Mouse (Mus musculus) urinary bladder, postnatal 4 days (tissue): ENCODE data around the gene Hist1h2bb.
A peak's percentile ranks its signal among the peaks of the same experiment; 100 is the strongest.
"Not testable (repeated sequence)": the region's sequence is repeated elsewhere in the genome, so short reads cannot be mapped to it uniquely, and the experiment has no call there.

ENCODE experiments used
- DNase-seq, 2 experiments: peaks; one replicate each; pipeline ENCODE4 v3.0.0; 2021 to 2022; ENCODE audit warnings: low spot score in 2 of 2

Gene Hist1h2bb

DNA sequence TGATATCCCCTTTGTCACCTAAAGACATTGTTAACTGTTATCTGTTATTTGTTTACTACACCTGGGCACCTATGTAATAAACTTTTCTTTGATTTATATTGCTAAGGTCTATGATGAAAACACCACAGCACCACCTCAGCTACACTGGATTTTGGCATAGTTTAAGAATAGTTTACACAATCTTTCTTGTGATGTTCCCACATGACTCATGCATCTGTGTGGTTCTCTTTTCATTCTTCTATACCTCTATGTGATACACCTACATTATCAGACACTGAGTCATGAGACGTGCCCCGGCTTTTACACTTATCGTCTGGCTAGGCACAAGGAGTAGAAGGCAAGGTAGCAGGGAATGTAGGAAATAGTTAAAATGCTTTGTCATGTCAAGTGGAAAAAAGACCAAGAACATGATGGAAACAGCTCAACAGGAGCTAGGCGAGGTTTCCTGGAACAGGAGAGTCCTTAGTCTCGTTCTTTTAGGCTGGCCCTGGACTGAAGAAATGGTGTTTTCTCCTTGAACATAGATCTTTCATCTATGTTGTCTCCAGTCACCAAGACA is 3.1 kb downstream of the Hist1h2bb start:
- no peak for DNase-seq

DNA sequence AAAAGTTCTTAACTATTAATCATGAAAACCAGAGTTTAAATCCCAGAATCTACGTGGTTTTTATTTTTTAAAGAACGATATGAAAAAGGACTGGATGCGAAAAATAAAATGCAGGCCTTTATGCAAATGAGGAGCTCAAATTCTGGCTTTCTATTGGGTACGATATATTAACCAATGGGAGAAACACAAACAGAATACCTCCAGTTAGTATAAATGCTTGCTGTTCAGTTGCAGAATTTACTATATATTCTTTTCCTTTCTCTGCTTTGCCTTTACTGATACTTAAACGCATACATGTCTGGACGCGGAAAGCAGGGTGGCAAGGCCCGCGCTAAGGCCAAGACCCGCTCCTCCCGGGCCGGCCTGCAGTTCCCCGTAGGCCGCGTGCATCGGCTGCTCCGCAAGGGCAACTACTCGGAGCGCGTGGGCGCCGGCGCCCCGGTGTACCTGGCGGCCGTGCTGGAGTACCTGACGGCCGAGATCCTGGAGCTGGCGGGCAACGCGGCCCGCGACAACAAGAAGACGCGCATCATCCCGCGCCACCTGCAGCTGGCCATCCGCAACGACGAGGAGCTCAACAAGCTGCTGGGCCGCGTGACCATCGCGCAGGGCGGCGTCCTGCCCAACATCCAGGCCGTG is 4.4 kb downstream of the Hist1h2bb start, which contains the start of gene Hist1h2ab:
Gene Hist1h2ab, plus strand, starts transcription at position 288 of the 639 bp plus-strand sequence.
- DNase-seq: not testable (repeated sequence)

DNA sequence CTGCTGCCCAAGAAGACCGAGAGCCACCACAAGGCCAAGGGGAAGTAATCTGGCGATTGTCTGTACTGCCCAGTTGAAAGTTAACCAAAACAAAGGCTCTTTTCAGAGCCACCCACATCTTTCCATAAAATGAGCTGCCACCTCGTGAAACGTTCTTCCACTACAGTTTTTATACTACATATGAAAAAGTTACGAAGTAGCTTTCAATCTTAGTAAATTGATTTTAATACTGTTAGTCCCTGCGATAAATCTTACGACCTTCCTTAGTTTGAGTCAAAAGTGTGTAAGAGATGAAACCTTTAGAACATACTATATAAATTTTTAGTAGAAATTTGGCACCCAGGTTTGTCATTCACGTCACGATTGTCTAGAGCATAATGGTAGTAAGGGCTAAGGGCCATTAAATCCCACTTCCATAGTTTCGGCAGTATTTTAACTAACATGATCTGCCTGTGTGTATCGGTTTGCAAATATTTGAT is 5.0 kb downstream of the Hist1h2bb start:
- DNase-seq: no peak

DNA sequence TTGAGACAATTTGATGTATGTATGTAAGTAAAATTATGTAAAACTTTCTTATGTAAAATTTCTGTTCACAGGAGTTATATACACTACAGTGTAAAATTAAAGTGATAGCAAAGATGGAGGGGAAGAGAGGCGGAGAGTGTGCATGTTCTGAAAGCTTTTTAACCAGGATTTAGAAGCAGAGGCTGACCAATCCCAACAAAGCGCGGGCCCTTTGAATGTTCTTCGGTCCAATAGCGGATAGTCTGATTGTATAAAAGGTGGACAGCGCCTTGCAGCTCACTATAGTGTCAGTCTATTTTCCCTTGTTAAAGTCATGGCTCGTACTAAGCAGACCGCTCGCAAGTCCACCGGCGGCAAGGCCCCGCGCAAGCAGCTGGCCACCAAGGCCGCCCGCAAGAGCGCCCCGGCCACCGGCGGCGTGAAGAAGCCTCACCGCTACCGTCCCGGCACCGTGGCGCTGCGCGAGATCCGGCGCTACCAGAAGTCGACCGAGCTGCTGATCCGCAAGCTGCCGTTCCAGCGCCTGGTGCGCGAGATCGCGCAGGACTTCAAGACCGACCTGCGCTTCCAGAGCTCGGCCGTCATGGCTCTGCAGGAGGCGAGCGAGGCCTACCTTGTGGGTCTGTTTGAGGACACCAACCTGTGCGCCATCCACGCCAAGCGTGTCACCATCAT is 5.7 kb downstream of the Hist1h2bb start, which contains the start of gene Hist1h3b:
Gene Hist1h3b, plus strand, starts transcription at position 201 of the 675 bp plus-strand sequence.
- DNase-seq: peak; percentile 74 to 86

DNA sequence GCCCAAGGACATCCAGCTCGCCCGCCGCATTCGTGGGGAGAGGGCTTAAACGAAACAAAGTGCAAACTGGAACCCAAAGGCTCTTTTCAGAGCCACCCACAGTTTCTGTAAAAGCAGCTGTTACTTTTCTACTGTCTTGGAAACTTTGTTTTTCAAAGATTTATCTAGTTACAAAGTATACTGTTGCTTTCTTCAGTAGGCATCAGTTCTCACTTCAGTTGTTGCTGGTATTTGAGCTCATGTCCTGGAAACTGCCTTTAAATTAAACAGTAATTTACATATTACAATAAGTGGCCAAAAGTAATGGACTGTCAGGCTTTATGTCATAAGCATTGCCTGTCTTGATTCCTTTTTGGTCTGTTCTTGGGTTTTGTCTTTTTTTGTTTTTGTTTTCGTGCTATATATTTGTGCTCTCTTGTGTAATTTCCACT is 6.2 kb downstream of the Hist1h2bb start:
- no peak for DNase-seq

DNA sequence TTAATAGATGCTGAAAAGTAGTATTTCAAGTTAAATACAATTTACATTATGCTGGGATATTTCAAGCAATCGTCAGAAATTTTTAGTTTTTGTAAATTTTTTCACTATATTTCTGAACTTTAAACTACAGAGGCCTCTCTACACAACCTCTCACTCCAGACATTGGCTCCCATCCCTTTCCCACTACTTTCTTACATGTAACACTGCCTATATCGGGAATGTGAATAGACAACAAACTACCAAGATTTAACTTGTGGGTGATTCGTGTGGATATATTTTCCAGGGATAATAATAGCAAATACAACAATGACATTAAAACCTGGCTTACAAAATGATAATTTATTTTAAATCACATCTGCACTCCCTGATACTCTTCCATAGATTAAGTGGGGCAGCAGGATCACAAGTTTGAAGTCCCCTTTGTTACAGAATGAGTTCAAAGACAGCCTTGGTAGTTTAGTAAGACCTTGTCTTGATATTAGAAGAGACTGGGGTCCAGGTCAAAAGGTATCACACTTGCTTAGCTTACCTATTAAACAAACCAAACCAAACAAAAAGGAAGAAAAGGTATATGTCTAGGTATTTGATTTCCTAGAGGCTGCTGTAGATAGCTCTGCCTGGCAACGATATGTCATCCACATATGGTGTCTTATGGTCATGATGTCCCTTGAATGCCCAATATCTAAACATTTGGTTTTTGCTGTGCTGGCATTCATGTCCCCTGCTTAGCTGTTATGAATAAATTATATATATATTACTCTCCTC is 7.0 kb downstream of the Hist1h2bb start:
- no peak for DNase-seq

DNA sequence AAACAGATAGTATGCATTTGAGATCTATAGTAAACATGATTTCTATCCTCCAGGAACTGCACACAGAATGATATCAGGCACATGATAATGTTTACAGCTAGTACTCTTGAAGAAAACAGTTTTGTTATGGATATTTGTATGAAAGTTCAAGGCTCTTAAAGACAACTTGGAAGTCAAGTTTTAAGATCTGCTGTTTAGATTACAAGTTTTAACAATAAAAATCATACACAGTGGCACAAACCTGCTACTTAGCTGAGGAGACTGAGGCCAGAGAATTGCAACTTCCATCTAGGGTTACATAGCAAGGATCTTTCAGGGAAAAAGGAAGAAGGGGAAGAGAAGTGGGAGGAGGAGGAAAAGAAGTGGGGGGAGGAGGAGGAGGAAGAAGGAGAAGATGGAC is 8.5 kb downstream of the Hist1h2bb start:
- DNase-seq: no peak

DNA sequence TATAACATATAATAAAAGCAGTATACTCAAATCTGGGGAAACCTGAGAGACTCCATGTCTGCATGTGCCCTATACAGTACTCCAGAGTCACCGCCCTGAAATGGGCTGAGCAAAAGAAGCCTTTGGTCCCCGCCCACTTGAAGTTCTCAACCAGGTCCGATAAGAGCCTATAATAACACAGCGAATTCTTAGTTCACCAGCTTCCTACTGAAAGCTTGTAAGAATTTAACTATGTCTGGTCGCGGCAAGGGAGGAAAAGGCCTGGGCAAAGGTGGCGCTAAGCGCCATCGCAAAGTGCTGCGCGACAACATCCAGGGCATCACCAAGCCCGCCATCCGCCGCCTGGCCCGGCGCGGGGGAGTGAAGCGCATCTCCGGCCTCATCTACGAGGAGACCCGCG is 10.3 kb downstream of the Hist1h2bb start, which contains the start of gene Hist1h4b:
Gene Hist1h4b, plus strand, starts transcription at position 224 of the 400 bp plus-strand sequence.
- peak; percentile 80 to 82 for DNase-seq

DNA sequence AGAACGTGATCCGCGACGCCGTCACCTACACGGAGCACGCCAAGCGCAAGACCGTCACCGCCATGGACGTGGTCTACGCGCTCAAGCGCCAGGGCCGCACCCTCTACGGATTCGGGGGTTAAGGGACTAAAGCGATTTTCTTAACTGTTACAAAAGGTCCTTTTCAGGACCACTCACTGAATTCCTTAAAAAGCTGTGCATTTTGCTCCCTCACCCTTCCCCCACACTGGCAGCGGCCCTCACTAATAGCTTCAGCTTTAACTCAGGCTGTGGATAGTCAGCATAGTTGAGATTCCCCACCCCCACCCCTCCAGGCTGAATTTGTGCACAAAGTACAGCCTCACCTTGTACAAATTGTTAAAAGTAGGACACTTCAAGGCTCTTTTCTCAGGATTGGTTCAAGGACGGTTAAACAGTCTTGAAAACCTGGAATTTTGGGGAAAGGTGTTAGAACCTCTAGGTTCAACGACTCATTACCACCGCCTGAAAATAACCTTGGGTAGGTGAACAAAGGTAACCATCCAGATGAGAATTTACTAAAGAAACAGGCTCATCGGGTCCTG is 10.8 kb downstream of the Hist1h2bb start:
- DNase-seq: no peak

DNA sequence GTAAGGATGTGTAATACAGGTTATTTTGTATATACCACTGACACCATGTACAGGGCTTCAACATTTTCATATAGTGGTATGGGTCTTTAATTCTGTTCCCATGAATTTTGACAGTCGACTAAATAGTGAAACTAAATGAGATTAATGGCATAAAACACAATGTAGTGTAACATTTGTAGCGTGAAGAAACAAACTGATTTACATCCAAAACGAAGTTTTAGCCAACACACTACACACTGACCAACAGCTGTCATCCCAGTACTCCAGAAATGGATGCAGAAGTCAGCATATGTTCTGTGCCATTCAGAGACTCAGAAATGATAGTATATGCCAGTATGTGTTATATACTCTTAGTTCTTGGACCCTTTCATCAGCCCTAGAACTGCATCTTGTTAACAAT is 11.4 kb downstream of the Hist1h2bb start:
- no peak for DNase-seq

DNA sequence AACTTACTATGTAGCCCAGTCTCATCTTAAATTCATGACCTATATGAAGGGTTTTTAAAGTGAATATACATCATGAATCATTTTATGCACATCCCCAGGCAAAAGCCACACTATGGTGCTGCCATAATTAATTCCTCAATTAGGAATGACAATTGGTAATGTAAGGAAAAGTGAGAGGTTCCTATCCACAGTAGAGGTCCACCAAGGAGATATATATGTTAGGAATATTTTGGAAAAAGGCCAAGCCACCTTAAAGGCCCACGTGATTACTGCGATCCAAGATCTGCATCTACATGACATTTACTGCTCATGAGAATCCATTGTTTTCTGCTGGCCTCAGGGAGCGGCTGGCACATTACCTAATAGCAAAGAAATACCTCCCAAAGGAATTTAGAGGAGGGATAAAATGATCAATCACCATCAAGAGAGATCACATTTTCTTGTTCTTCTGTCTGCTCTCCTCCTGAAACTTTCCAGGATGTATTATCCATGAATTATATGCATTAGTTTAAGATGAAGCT is 12.8 kb downstream of the Hist1h2bb start:
- no peak for DNase-seq

DNA sequence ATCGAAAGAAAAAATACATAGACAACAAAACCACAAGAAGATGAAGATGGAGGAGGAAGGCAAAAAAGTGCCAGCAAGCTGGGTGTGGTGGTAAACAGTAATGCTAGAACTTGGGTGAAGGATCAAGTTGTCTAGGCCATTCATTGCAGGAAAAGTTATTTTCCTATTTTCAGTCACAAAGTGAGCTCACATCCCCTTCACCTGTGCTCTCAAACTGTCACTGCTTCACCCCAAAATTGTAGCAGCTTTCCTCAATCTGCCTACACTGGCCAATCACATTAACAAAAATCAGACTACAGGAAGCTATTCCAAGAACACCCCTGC is 13.3 kb downstream of the Hist1h2bb start:
- no peak for DNase-seq

DNA sequence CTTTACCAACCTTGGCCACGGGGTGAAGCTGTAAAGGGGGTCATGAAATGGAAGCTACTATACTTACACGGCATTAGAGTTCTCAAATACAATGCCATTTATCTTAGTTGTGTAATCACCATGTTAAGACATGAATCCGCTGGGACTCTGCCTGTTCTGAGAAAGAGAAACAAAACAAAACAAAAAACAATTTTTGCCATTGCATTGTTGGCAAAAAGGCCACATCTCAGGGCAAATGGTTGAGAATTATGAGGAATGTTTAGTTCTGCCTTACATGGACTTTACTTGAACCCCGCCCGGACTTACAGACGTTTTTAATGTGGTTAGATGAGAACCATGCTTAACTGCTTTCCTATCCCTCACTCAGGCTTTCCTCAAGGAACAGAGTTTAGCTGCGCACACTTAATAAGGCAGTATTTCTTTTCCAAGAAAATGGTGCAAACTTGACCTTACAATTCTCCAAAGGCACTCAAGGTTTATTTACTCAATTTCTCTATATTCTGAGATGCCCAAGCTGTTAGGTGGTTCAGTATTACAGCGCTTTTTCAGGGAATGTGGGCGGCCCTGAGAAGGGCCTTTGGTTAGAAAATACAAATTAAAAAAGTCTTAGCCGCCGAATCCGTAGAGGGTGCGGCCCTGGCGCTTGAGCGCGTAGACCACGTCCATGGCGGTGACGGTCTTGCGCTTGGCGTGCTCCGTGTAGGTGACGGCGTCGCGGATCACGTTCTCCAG is 13.9 kb downstream of the Hist1h2bb start:
- no peak for DNase-seq

DNA sequence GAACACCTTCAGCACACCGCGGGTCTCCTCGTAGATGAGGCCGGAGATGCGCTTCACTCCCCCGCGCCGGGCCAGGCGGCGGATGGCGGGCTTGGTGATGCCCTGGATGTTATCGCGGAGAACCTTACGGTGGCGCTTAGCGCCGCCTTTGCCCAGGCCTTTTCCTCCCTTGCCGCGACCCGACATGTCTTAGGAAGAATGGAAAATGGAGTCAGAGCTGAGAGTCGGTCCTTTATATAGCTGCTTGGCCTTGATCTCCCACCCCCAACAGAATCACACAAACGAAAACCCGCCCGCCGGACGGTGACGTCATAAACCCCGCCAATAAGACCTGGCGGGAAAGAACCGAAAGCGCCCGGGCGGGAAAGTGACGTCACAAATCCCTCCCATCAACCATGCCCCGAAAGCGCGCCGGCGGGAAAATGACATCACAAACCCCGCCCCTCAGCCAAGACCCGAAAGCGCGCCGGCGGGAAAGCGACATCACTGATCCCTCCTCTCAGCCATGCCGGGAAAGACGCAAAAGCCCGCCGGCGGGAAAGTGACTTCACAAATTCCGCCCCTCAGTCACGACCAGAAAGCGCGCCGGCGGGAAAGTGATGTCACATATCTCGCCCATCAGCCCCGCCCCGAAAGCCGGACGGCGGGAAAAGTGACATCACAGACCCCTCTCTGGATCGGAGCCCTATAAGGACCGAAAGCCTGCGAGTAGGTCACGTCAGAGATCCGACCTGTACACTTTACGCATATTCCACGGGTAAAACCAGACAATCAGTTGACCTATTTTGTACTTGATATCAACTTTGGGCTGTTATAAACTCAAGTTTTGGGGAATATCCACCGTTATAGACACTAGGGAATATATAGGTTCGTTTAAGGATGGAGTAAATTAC is 14.7 kb downstream of the Hist1h2bb start, which contains the start of gene Hist1h4a:
Gene Hist1h4a, minus strand, starts transcription at position 259 of the 893 bp plus-strand sequence.
- peak; percentile 98 to 99 for DNase-seq

DNA sequence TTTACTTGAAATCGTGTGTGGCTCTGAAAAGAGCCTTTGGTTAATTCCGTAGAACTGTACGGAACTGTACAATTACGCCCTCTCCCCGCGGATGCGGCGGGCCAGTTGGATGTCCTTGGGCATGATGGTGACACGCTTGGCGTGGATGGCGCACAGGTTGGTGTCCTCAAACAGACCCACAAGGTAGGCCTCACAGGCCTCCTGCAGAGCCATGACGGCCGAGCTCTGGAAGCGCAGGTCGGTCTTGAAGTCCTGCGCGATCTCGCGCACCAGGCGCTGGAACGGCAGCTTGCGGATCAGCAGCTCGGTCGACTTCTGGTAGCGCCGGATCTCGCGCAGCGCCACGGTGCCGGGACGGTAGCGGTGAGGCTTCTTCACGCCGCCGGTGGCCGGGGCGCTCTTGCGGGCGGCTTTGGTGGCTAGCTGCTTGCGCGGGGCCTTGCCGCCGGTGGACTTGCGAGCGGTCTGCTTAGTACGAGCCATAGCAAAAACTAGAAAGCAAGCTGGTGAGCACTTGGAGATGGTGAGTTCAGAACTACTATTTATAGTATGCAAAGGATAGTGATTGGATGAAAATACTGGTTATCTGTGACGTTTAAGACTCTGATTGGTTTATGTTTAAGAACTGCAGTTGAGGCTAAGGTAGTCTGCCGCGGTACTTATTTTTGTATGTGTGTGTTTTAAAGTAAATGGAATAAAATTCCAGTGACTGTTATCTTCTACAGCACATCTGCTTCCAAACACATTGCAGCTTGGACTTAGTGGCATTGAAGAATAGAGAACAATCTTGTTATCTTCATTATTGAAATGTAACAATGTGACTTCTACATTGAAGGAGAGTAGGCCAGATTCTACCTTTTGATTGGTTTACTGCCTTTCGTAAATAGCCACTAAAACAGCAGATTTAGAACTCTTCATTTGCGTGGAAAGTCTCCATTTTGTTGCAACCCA is 15.6 kb downstream of the Hist1h2bb start, which contains the start of gene Hist1h3a:
Gene Hist1h3a, minus strand, starts transcription at position 516 of the 951 bp plus-strand sequence.
- DNase-seq: peak in 1 of 2 experiments; percentile 35

DNA sequence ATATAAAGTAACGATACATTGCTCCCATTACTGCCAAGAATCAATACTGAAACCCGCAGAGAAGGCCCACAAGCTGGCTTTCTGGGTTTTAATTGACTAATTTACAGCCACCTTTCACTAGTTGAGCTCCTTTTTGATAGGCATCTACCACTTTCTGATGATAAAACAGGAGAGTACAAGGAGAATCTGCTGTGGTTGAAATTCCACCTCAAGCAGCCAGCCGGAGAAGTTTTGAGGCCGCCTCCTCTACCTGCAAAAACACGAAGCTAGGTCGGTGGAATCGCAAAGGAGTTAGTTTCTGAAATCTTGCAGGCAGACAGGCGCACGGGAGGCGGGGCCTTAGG is 16.7 kb downstream of the Hist1h2bb start:
- no peak for DNase-seq

DNA sequence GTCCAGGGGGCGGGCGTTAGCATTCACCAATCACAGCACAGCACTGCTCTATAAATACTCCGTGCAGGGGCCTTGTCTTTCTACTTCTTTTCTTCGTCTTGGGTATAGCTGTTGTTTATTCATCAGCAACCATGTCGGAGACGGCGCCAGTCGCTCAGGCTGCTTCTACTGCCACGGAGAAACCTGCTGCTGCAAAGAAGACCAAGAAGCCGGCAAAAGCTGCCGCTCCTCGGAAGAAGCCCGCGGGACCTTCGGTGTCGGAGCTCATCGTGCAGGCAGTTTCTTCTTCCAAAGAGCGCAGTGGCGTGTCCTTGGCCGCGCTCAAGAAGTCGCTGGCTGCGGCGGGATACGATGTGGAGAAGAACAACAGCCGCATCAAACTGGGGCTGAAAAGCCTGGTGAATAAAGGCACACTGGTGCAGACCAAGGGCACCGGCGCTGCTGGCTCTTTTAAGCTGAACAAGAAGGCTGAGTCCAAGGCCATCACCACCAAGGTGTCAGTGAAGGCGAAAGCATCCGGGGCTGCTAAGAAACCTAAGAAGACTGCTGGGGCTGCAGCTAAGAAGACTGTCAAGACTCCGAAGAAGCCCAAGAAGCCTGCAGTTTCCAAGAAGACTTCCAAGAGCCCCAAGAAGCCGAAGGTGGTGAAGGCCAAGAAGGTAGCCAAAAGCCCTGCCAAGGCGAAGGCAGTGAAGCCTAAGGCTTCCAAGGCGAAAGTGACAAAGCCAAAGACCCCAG is 17.2 kb downstream of the Hist1h2bb start, which contains the start of gene Hist1h1a:
Gene Hist1h1a, plus strand, starts transcription at position 81 of the 738 bp plus-strand sequence.
- DNase-seq: peak; percentile 80 to 81
